Mouse (Mus musculus) cerebellum, adult (tissue): Measurements from ENCODE around the gene Acin1.

Experiments used
- ATAC-seq: cut with Nextera tagmentation; 2 replicates; pipeline ENCODE4 v1.9.2; 2017; ENCODE audit warnings: mild to moderate bottlenecking, moderate library complexity, mixed read lengths; ENCODE audit not compliant: insufficient number of reproducible peaks, low FRiP score, low TSS enrichment

Gene Acin1

GRCm38 (mm10) chr14:54646898-54647636 is 39.7 kb downstream of the Acin1 start:
- no peak for ATAC-seq

- ATAC-seq: no peak
These were observed 40.3 kb downstream of the Acin1 start for GRCm38 (mm10) chr14:54646455-54646854.

DNA sequence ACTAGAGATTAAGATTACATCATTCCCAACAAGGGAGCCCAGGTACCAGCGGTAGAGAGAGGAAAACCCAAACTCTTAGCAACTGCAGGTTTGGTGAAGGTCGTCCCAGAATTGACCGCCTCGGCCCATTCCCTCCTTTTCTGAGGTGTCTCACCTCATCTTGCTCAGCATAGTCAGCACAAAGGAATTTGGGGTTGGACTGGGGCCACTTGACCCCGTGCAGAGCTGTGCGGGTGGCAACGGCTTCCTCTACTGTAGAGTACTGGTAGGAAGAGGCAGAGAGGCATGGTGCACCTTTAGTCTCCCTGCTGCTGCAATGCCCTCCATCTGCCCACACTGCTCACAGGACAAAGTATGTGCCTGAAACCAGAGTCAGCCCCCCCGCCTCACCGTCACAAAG is 42.4 kb downstream of the Acin1 start:
- no peak for ATAC-seq

DNA sequence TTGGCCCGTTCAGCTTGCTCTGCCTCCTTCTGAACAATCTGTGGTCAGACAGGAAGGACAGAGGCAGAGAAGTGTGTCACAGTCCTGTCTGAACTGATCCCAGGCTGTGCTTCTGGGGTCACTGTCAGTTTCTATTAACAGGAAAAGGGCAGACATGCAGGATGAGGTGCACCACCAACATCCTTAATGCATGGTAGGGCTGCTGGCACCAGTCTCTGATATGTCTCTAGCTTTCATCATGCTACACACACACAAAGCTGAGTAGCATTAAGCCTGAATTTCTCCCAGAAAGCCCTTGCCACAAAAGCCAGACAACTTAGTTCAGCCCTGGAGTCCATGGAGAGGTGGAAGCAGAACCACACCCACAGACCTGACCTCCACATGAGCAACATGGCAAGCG is 43.7 kb downstream of the Acin1 start:
- no peak for ATAC-seq

DNA sequence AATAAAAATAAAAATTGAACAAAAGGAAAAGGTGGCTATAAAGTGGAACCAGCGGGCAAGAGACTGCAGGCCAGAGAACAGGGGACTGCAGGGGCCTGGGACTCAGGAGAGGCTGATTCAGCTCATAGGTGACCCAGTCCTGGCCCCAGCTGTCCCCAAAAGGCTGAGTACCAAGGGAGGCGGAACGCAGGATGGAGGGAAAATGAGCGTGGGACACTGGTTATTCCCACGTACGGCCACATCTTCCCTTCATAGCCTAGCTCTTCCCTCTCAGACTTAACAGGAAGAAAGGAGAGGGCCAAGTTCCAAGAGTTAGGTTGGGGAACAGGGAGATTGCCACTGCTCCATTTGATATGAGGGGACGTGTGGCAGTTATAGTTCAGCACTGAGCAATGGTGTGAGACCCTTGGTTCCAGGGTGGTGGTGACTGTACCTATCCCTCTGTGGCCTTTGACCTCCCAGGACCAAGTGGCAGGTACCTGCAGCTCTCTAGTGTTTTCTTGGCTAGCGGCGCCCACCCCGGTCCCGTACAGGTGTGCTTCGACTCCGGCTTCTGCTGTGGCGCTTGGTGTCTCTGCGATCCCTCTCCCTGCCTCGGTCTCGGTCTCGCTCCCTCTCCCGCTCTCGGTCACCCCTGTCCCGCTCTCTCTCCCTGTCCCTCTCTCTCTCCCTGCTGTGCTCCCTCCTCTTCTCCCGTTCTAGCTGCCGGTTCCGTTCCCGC is 44.3 kb downstream of the Acin1 start:
- no peak for ATAC-seq

DNA sequence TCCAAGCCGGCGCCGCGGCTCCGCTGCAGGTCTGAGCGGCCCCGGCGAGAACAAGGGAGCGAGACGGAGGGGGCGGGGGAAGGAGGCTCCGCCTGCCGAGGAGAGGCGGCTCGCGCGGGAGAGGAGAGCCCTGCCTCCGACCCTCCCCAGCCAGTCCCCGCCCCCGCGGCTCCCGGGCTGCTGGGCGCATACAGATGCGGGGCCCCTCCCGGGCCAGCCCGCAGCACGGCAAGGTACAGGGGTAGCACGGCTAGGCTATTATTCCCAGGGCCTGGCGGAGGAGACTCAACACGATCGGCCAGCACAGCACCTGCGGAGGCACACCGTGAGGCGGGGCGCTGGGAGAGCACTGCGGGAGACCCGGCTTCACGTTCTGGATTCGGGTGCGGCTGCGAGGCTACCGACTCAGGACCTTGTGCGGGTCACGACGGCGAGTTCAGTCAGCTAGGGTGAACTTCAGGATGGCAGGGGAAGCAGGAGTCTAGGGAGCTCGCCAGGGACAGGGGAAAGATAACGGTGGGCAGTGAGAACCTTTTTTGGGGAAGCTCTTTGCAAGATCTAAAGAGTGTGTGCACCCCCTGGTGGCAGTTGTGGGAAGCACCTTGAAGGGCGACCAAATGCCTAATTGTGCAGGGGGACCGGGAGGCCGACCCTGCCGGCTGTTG is 45.3 kb downstream of the Acin1 start, which contains the start of gene Cdh24:
TSS of gene Cdh24 (minus strand) at position 60 of the 665 bp plus-strand sequence.
- ATAC-seq: peak; percentile 57

DNA sequence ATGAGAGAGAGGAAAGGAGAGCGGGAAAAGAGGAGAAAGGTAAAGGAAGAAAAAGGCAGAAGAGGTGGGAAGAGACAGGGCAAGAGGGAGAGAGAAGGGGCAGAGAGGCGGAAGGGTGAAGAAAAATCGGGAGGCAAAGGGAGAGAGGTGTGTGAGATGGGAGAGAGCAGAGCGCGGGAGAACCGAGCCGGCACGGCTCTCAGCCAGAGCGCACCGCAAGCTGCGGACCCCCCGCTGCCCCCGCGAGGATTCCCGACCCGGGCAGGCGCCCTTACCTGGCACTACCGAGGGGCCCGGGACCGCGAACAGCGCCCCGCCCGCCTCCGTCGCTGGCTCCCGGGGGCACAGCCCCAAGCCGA is 45.8 kb downstream of the Acin1 start, which contains the start of gene Gm17606:
TSS of gene Gm17606 (plus strand) at position 7 of the 359 bp plus-strand sequence.
- no peak for ATAC-seq

GRCm38 (mm10) chr14:54640121-54640520 is 46.6 kb downstream of the Acin1 start:
- no peak for ATAC-seq

GRCm38 (mm10) chr14:54638210-54638609 is 48.5 kb downstream of the Acin1 start:
- ATAC-seq: no peak

GRCm38 (mm10) chr14:54636954-54637353 is 49.8 kb downstream of the Acin1 start:
- ATAC-seq: no peak

- ATAC-seq: no peak
These were observed 52.5 kb downstream of the Acin1 start for GRCm38 (mm10) chr14:54634182-54634581.

DNA sequence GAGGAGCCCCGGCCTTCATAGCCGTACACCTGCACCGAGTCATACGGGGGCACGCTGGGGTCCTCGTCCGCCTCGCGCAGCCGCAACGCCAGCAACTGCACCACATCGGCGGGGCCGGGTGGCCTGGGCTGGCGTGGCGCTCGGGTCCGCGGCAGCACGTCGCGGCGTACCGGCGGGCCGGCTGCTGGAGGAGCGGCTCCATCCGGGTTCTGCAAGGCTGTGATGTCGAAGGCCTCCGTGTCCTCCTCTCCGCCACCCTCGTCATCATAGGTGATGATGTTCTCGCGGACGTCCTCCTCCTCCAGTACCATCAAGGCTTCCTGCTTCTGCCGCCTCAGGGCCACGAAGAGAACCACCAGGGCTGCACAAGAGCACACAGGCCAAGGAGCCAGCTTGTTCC is 54.5 kb downstream of the Acin1 start:
- no peak for ATAC-seq

GRCm38 (mm10) chr14:54631240-54631599 is 55.5 kb downstream of the Acin1 start:
- no peak for ATAC-seq

- no peak for ATAC-seq
These were observed 56.0 kb downstream of the Acin1 start for GRCm38 (mm10) chr14:54630583-54631239.

DNA sequence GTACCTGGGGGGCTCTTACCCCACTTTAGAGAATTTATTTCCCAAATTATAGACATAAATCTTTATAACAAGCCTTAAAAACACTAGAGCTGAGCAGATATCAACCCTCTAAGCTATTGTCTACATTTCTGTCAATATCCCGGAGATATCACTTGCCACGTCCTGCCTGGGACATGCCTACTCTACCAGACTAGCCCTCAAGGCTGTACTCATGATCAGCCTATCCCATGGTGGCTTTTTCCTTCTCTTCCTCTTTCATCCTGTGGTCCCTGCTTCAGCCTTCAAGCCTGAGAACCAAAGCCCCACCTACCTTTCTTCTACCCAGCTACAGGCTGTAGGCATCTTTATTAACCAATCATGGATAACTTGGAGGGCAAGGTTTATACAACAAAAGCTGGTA is 56.9 kb downstream of the Acin1 start:
- no peak for ATAC-seq

- no peak for ATAC-seq
These were observed 58.6 kb downstream of the Acin1 start for GRCm38 (mm10) chr14:54628103-54628502.

DNA sequence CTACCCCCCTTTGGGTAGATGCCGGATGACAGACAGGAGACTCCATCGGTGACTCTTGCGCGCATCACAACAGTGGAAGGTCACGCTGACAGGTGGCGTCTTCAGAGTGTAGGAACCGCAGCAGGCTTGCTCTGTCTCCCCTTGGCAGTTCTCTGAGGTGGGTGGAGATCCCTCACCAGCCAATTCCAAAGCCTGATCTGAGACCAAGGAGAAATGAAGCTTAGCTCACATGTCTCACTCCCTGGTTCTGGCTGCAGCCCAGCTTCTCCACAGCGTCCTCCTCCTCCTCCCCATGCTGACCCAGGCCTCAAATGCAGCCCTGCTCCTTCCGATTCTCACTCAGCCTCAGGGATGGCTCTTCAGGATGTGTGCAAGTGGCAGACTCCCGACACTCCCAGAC is 61.8 kb downstream of the Acin1 start:
- ATAC-seq: no peak

DNA sequence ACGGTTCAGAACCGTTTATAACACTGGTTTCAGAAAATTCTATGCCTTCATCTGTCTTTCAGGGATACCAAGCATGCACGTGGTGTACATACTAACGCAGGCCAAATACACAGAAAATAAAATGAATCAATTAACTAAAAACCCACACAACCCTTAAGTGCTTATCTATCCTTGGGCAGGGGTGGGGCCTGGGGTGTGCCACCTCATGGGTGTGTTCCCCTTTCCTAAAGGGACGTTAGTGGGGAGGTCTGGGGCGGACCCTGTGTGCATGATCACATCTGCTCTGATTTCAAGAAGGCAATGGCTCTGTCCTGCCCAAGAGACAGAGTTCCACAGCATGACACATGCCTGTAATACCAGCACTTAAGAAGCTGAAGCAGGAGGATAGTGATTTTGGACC is 63.4 kb downstream of the Acin1 start:
- ATAC-seq: no peak

DNA sequence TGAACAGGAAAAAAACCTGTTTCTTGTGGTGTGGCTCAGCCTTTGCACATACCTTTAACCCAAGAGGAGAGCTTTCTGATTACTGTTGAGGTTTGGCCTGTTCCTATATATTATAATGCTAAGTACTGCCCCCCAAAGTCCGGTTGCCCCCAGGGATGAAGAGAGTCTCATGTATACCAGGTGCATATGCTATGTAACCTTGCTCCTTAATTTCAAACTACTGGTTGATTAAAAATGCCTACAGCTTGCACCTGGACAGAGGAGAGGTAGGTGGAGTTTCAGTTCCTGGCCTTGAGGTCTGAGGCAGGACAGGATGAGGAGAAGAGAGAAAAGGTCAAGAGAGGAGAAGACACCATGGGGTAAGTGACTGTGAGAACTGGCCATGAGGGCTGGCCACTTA is 65.6 kb downstream of the Acin1 start, which contains the start of gene Psmb11:
TSS of gene Psmb11 (plus strand) at position 301 of the 400 bp plus-strand sequence.
- ATAC-seq: no peak

DNA sequence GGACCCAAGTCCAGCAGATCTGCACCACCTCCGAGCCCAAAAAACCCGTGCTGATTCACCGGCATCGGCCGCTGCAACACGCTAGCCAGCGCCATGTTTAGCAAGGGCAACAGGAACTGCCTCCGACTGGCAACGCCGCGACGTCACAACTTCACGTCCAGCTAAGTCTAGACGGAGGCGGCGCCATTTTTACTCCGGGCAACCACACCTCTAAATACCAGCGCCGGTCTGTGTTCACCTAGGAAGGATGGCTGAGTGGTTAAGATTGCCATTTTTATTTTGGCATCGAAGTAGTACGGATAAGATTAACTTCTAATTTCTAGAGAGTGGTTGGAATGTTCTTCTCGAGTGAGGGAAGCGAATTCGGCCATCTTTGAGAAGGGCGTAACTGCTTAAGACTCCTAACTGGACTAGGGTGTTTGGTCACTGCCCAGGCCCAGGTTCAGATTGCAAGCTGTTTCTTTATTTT is 68.8 kb downstream of the Acin1 start, which contains the start of gene Psmb5:
TSS of gene Psmb5 (minus strand) at position 126 of the 469 bp plus-strand sequence.
- ATAC-seq: peak; percentile 82
